Mouse (Mus musculus): ENCODE measurements around the gene Tube1. TPM values are rescaled to one million over a fixed set of nuclear protein-coding genes. Genes with fewer than 3 reads are reported as not detected.

Gene Tube1
- 22.0 and 24.9 TPM in 2 replicates for polyA plus RNA-seq (2016; fragmentation: Nextera tagmentation; extraction: Ambion mirVana)

DNA sequence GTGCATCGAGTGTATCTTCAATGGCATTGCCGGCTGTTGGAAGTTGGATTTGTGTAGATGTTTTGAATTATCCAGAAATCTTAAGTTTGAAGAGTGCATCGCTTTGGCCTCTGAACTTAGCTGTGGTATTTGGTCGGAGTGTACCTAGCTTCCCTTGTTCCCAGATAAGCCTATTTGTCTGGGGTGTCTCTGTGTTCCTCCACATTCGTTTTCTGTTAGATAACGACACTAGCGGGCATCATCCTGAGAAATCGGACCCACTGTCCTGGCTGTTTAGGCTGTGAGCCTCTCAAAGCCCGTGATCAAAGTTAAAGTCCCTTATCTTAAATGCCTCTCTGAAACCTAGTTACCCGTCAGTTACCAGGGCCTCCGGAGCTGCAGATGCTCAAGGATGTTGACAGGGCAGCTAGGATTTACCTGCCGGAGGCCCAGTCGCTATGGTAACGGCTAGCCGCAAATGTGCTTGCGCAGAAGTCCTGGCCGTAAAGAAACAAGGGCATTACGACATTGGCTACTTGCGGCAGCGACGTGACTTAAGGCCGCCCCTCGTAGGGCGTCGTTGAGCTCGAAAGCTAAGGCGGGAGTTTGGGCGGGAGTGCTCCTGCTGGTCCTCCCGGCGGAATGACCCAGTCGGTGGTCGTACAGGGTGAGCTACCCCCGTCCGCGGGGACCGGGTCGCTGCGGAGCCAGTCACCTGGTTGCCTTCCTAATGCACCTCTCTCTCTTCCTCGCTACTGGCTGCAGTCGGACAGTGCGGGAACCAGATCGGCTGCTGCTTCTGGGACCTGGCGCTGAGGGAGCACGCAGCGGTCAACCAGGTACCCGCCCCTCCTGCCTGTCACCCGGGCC, at the start of gene Tube1, which contains the start of gene Fam229b:
Gene Tube1 (plus strand): TSS at position 515 of the 849 bp plus-strand sequence.
Gene Fam229b (minus strand): TSS at position 453 of the 849 bp plus-strand sequence.
- H3K4me1 ChIP-seq: peaks cover 30% of the 10 kb centered on the region
- no peaks in the 10 kb centered on the region for H3K9me3 ChIP-seq (replicated peaks)
- peak within 1 kb of the TSS; percentile 83 for H3K4me3 ChIP-seq
- peaks cover 24% of the 10 kb centered on the region for H3K36me3 ChIP-seq
- no peaks in the 10 kb centered on the region for H3K27me3 ChIP-seq (ENCODE audit: low read depth, poor library complexity, severe bottlenecking)
- H3K27ac ChIP-seq (replicated peaks): peak within 1 kb of the TSS; percentile 94
- peak; percentile 92 for DNase-seq (ENCODE audit: low spot score)
- WGBS: 6% methylated on average over 47 of the region's 47 CpGs

DNA sequence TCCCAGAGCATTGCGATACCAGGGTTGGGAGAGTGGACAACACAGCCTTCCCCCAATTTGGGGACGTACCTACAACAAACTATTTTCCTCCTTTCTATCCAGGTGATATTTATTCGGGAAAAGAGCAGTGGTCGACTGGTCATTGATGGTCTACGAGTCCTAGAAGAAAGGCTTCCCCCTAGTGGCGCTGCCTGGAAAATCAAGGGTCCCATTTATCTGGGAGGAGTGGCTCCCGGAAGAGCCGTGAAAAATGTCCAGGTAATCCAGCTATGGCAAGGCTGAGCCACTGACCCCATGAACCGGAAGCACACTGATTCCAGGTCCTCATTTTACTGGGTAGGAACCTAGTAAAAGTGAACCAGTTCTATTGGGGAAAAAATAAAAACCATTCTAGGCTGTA, 36.8 kb upstream of the Tube1 start:
- DNase-seq (ENCODE audit: low spot score): no peak
- Histone ChIP-seq H3K4me1 (no peaks in the 10 kb centered on the region), H3K4me3 (no peak overlapping the region), H3K36me3 (no peaks in the 10 kb centered on the region), H3K27ac (replicated peaks) (no peak overlapping the region), H3K9me3 (replicated peaks) (no peaks in the 10 kb centered on the region), H3K27me3 (ENCODE audit: low read depth, poor library complexity, severe bottlenecking) (no peaks in the 10 kb centered on the region)
- 85% methylated on average over 9 of the region's 9 CpGs for WGBS

DNA sequence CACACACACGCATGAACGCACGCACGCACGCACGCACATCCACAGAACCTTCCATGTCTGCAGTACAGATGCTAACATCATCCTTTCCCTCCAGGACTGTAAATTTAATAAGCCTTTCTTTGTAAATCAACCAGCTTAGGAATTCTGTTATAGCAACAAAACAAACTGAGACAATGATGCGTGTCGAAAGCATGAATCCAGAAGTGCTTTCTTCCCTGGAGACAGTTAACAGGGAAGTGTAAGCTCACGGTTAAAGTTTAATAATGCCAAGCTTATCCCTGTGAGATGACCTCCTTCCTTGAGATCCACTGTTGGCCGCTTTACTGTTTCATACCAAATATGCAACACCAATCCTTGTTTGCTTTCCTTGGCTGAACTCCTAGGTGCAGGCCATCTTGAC, 35.0 kb upstream of the Tube1 start:
- no peak overlapping the region for H3K27ac ChIP-seq (replicated peaks)
- H3K9me3 ChIP-seq (replicated peaks): no peaks in the 10 kb centered on the region
- 96% methylated on average over 10 of the region's 10 CpGs for WGBS
- no peak overlapping the region for H3K4me3 ChIP-seq
- H3K36me3 ChIP-seq: no peaks in the 10 kb centered on the region
- no peaks in the 10 kb centered on the region for H3K27me3 ChIP-seq (ENCODE audit: low read depth, poor library complexity, severe bottlenecking)
- H3K4me1 ChIP-seq: no peaks in the 10 kb centered on the region
- no peak for DNase-seq (ENCODE audit: low spot score)

DNA sequence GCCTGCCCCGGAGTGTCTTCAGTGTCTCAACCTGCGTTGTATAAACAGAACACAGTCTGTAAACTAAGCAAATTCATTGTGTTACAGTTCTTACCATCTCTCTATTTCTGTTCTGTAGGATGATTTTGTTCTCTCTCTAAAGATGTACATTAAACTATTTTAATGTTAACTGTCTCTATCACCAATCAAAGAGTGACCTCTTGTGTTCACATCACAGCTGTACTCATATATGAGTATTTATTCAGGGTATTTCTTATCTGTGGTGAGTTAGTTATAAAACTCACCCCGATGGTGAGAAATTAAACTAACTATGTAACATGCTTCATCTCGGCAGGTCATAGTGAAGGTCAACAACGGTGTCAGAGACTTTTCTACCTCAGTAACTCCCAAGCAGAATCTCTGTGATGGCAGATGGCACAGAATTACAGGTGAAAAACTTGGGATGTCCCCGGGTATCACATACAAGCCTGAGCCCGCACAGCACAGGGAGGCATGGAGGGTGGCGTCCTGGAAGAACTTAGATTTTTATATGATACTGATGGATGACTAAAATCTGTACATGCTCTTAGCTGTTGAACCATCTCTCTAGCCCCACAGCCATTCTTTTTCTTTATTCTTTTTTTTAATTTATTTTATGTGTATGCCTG, 28.9 kb upstream of the Tube1 start:
- no peaks in the 10 kb centered on the region for H3K27me3 ChIP-seq (ENCODE audit: low read depth, poor library complexity, severe bottlenecking)
- no peak overlapping the region for H3K4me3 ChIP-seq
- H3K4me1 ChIP-seq: peaks cover 15% of the 10 kb centered on the region
- H3K27ac ChIP-seq (replicated peaks): no peak overlapping the region
- H3K36me3 ChIP-seq: no peaks in the 10 kb centered on the region
- DNase-seq (ENCODE audit: low spot score): no peak
- WGBS: 94% methylated on average over 8 of the region's 8 CpGs
- H3K9me3 ChIP-seq (replicated peaks): no peaks in the 10 kb centered on the region

DNA sequence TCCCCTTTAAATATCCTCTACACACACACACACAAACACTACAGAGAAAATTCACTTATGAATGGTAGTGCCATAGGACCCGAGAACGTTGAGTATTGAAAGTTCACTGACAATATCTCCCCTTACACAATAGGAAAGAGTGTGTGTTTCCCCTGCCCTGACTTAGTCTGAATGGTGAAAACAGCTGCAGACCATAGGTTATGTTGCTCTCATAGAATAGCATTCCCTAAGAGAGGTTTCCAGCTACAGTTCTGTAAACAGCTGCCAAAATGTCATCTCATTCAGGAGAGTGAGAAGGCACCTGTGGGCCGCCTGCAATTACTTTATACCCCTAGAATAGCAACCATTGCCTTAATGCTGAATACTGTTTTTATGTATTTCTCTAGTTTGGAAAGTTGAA, 27.4 kb upstream of the Tube1 start:
- Histone ChIP-seq H3K27ac (replicated peaks) (no peak overlapping the region), H3K9me3 (replicated peaks) (no peaks in the 10 kb centered on the region), H3K4me3 (no peak overlapping the region), H3K36me3 (no peaks in the 10 kb centered on the region), H3K27me3 (ENCODE audit: low read depth, poor library complexity, severe bottlenecking) (no peaks in the 10 kb centered on the region), H3K4me1 (peaks cover 17% of the 10 kb centered on the region)
- 45% methylated on average over 3 of the region's 3 CpGs for WGBS
- no peak for DNase-seq (ENCODE audit: low spot score)

DNA sequence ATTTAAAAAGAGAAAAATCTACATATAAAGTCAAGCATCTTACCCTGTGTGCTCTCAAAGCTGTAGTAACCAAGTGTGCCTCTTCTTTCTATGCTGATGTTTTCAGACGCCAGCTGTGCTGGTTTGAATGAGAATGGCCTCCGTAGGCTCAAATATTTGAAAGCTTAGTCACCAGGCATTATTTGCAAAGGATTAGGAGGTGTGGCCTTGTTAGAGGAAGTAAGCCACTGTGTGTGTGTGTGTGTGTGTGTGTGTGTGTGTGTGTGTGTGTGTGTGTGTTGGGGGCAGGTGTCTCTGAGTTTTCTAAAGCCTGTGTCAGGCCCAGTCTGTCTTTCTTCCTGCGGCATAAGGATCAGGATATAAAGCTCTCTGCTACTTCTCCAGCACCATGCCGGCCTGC, 26.8 kb upstream of the Tube1 start:
- Histone ChIP-seq H3K4me3 (no peak overlapping the region), H3K27me3 (ENCODE audit: low read depth, poor library complexity, severe bottlenecking) (no peaks in the 10 kb centered on the region), H3K9me3 (replicated peaks) (no peaks in the 10 kb centered on the region), H3K36me3 (no peaks in the 10 kb centered on the region), H3K27ac (replicated peaks) (peak overlapping the region; percentile 55; the same call in 1 of the 2 replicates), H3K4me1 (peaks cover 17% of the 10 kb centered on the region)
- 33% methylated on average over 4 of the region's 4 CpGs for WGBS
- peak; percentile 54 for DNase-seq (ENCODE audit: low spot score)

DNA sequence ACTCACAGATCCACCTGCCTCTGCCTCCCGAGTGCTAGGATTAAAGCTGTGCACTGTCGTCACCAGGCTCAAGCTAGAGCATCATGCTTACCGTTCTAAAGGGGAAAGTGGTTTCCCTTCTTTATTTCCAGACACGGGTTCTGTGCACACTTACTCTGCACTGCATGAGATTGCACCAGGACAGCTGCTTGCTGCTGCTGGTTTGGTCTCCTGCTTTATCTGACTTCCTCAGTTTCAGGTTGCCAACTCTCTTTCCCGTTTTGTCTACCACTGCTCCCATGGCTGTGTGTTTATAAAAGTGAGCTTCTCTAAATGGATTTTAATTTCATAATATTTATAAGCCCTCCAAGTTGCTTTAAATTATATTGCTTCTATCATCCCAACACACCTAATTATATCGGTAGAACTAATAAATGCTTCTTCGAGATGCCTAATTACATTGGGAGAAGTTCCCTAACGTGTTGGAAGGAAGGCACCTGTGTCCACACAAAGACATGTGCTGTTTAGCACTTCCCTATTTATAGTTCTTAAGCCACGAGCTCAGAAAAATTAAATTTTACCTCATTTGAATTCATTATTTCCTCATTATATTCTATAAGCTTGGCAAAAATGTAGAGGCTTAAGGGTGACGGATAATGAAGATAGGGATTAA, 24.8 kb upstream of the Tube1 start:
- Histone ChIP-seq H3K4me1 (peaks cover 17% of the 10 kb centered on the region), H3K4me3 (no peak overlapping the region), H3K27ac (replicated peaks) (no peak overlapping the region), H3K27me3 (ENCODE audit: low read depth, poor library complexity, severe bottlenecking) (no peaks in the 10 kb centered on the region), H3K36me3 (no peaks in the 10 kb centered on the region), H3K9me3 (replicated peaks) (no peaks in the 10 kb centered on the region)
- DNase-seq (ENCODE audit: low spot score): no peak
- 83% methylated on average over 10 of the region's 10 CpGs for WGBS

DNA sequence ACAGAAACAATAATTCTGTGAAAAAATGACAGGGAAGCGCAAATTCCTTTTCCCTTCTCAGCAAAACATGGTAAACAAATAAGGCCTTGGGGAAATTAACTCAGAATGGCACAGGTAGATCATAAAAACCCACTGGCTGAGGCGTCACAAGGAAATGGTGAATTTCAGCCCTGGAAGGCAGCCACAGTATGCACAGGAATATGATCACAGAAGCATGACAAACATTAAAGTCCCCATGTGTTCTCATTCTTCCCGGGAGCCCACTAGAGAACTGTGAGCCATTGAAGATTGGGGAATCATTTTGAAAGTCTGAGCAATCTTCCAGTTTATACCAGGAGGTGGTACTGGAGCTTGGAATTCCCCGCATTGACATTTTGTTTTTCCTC, 24.3 kb upstream of the Tube1 start:
- H3K27me3 ChIP-seq (ENCODE audit: low read depth, poor library complexity, severe bottlenecking): no peaks in the 10 kb centered on the region
- H3K4me3 ChIP-seq: no peak overlapping the region
- peaks cover 19% of the 10 kb centered on the region for H3K4me1 ChIP-seq
- no peaks in the 10 kb centered on the region for H3K9me3 ChIP-seq (replicated peaks)
- no peak for DNase-seq (ENCODE audit: low spot score)
- WGBS: 69% methylated on average over 4 of the region's 4 CpGs
- no peak overlapping the region for H3K27ac ChIP-seq (replicated peaks)
- no peaks in the 10 kb centered on the region for H3K36me3 ChIP-seq

DNA sequence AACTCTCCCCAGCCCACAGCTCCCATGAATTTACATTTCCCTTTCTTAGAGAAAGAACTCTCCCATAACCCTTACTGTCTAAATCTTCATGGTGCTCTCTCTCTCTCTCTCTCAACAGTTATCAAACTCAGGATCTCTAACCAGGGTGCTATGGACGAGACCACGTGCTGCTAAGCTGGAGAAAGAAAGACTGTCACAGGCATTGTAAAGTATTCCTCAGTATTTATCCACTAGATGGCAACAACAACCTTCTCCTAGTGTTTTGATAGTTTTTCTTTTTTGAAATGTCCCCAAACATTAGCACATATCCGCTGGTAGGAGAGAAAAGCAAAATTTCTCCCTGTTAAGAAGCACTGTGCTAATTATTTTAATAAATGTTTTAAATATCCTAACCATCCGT, 12.4 kb upstream of the Tube1 start:
- DNase-seq (ENCODE audit: low spot score): no peak
- WGBS: 51% methylated on average over 4 of the region's 4 CpGs
- no peak overlapping the region for H3K4me3 ChIP-seq
- H3K36me3 ChIP-seq: no peaks in the 10 kb centered on the region
- no peaks in the 10 kb centered on the region for H3K9me3 ChIP-seq (replicated peaks)
- no peaks in the 10 kb centered on the region; the same call in none of the 2 replicates for H3K4me1 ChIP-seq
- no peaks in the 10 kb centered on the region for H3K27me3 ChIP-seq (ENCODE audit: low read depth, poor library complexity, severe bottlenecking)
- H3K27ac ChIP-seq (replicated peaks): no peak overlapping the region

DNA sequence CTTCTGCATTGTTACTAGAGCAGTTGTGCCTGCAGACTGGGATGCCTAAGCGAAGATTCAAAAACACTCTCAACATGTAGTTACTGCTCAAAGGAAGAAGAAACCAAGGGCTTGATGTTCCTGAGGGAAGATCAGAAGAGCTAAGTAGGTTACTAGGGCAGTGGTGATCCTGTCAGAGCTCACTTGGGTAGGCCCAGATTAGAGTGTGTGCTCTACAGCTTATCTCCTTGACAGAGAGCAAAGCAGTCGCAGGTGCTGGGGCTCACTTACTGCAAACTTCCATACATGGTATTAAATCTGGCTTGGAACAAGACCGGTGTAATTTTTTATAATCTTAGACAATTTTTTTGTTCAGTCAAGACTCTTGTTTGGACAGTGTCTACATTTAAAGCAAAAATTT, 4.0 kb downstream of the Tube1 start:
- peaks cover 30% of the 10 kb centered on the region for H3K4me1 ChIP-seq
- no peak overlapping the region for H3K4me3 ChIP-seq
- no peak for DNase-seq (ENCODE audit: low spot score)
- no peaks in the 10 kb centered on the region for H3K27me3 ChIP-seq (ENCODE audit: low read depth, poor library complexity, severe bottlenecking)
- WGBS: 91% methylated on average over 3 of the region's 3 CpGs
- peaks cover 61% of the 10 kb centered on the region for H3K36me3 ChIP-seq
- no peaks in the 10 kb centered on the region for H3K9me3 ChIP-seq (replicated peaks)
- H3K27ac ChIP-seq (replicated peaks): no peak overlapping the region

DNA sequence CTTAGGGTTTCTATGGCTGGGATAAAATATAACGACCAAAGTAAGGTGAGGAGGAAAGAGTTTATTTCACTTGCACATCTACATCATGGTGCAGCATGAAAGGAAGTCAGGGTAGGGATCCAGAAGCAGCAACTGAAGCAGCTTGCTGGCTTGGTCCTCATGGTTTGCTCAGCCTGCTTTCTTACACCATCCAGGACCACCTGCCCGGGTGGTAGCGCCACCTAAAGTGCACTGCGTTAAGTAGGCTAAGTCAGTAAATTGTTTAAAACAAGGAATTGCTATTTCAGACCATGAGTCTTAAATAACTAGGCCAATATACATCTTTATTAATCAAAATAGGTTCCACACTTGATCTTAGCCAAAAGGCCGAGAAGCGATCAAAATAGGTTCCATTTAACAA, 5.0 kb downstream of the Tube1 start:
- 82% methylated on average over 6 of the region's 6 CpGs for WGBS
- H3K27me3 ChIP-seq (ENCODE audit: low read depth, poor library complexity, severe bottlenecking): no peaks in the 10 kb centered on the region
- H3K36me3 ChIP-seq: peaks cover 71% of the 10 kb centered on the region

DNA sequence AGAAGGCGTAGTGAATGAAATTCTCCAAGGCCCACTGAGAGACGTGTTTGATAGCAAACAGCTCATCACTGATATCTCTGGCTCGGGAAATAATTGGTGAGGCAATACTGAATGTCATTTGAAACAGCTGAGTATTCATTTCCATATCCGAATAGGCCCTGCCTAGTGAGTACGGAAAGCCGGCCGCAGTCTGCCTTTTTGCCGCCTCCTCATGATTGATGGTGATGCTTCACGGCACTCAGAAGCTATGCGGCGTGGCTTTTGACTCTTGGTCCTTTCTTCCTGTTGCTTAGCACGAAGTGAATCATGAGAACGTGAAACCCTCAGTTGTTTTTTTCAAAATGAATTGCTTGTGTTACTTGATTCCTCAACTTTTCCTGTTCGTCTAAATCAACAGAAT, 7.1 kb downstream of the Tube1 start:
- Histone ChIP-seq H3K27ac (replicated peaks) (no peak overlapping the region), H3K36me3 (peaks cover 90% of the 10 kb centered on the region), H3K4me3 (no peak overlapping the region), H3K9me3 (replicated peaks) (no peaks in the 10 kb centered on the region), H3K4me1 (peaks cover 9% of the 10 kb centered on the region; the same call in 1 of the 2 replicates), H3K27me3 (ENCODE audit: low read depth, poor library complexity, severe bottlenecking) (no peaks in the 10 kb centered on the region)
- 93% methylated on average over 14 of the region's 14 CpGs for WGBS
- no peak for DNase-seq (ENCODE audit: low spot score)

More for the DNA sequence above, 5.0 kb downstream of the Tube1 start:
- H3K9me3 ChIP-seq (replicated peaks): no peaks in the 10 kb centered on the region
- H3K4me3 ChIP-seq: no peak overlapping the region
- peaks cover 26% of the 10 kb centered on the region for H3K4me1 ChIP-seq
- no peak overlapping the region for H3K27ac ChIP-seq (replicated peaks)
- DNase-seq (ENCODE audit: low spot score): no peak

All from midbrain, embryonic 10.5 days (tissue).